Mouse (Mus musculus) MEL (cell line): ENCODE results near the gene Olfr51. TPM values are rescaled to one million over a fixed set of nuclear protein-coding genes. Genes with fewer than 3 reads are reported as not detected.

Source experiments
- DNase-seq: peaks from one replicate; pipeline ENCODE4 v3.0.0; 2011; ENCODE audit warnings: low read depth, low spot score
- H3K27ac ChIP-seq: 2 replicates; pipeline ENCODE4 v1.5.1; 2012; ENCODE audit warnings: low read depth, mild to moderate bottlenecking, control low read depth, low read length, moderate library complexity; ENCODE audit not compliant: control insufficient read depth
- H3K27me3 ChIP-seq, 2 experiments: fragments of 150-350 bp in 1 of 2; sonication (generic) in 1 of 2; 2 replicates each; pipeline ENCODE4 v1.6.1; 2012; ENCODE audit warnings: low read length in 2 of 2, mild to moderate bottlenecking in 2 of 2, improper control_type of control experiment in 1 of 2, moderate library complexity in 1 of 2; ENCODE audit not compliant: insufficient read depth in 2 of 2, control insufficient read depth in 1 of 2
- H3K36me3 ChIP-seq, 2 experiments: 2 replicates each; pipeline ENCODE4 v1.6.1; 2012 to 2014; ENCODE audit warnings: low read length in 2 of 2, improper control_type of control experiment in 1 of 2, inconsistent platforms in 1 of 2, mild to moderate bottlenecking in 1 of 2; ENCODE audit not compliant: insufficient read depth in 2 of 2, control insufficient read depth in 1 of 2
- H3K4me1 ChIP-seq, 2 experiments: fragments of 150-350 bp in 1 of 2; sonication (generic) in 1 of 2; 2 replicates each; pipeline ENCODE4 v1.6.1; 2012; ENCODE audit warnings: low read length in 2 of 2, improper control_type of control experiment in 1 of 2, mild to moderate bottlenecking in 1 of 2; ENCODE audit not compliant: insufficient read depth in 2 of 2, control insufficient read depth in 1 of 2
- H3K4me3 ChIP-seq, 2 experiments: fragments of 150-350 bp in 1 of 2; sonication (generic) in 1 of 2; 2 replicates each; pipeline ENCODE4 v1.5.1; 2012; ENCODE audit warnings: low read depth in 2 of 2, low read length in 2 of 2, mild to moderate bottlenecking in 2 of 2, moderate library complexity in 2 of 2, control low read depth in 1 of 2, improper control_type of control experiment in 1 of 2; ENCODE audit not compliant: control insufficient read depth in 1 of 2, insufficient read depth in 1 of 2
- H3K79me2 ChIP-seq: 2 replicates; pipeline ENCODE4 v1.6.1; 2012; ENCODE audit warnings: mild to moderate bottlenecking, low read length, moderate library complexity; ENCODE audit not compliant: control insufficient read depth, poor library complexity, insufficient read depth
- H3K9ac ChIP-seq: 2 replicates; pipeline ENCODE4 v1.6.1; 2012; ENCODE audit warnings: low read depth, mild to moderate bottlenecking, control low read depth, low read length, moderate library complexity; ENCODE audit not compliant: control insufficient read depth, poor library complexity, severe bottlenecking
- H3K9me3 ChIP-seq: fragments of 150-350 bp; sonication (generic); replicated peaks from 2 replicates; pipeline ENCODE4 v1.6.1; 2012; ENCODE audit warnings: mild to moderate bottlenecking, low read length, improper control_type of control experiment, moderate library complexity; ENCODE audit not compliant: insufficient read depth
- BHLHE40 ChIP-seq: IDR thresholded peaks from 2 replicates; pipeline ENCODE4 v1.6.1; 2012; ENCODE audit warnings: low read depth, mild to moderate bottlenecking, inconsistent platforms, low read length, improper control_type of control experiment, borderline replicate concordance
- CHD1 ChIP-seq: IDR thresholded peaks from 2 replicates; pipeline ENCODE4 v1.6.1; 2012; ENCODE audit warnings: low read depth, mild to moderate bottlenecking, inconsistent platforms, low read length, improper control_type of control experiment
- CHD2 ChIP-seq: IDR thresholded peaks from 2 replicates; pipeline ENCODE4 v1.6.1; 2011; ENCODE audit warnings: low read length, improper control_type of control experiment
- ELF1 ChIP-seq: IDR thresholded peaks from 2 replicates; pipeline ENCODE4 v1.6.1; 2014; ENCODE audit warnings: low read depth, mild to moderate bottlenecking, inconsistent platforms, low read length, improper control_type of control experiment, moderate library complexity
- ETS1 ChIP-seq: IDR thresholded peaks from 2 replicates; pipeline ENCODE4 v1.6.1; 2012; ENCODE audit warnings: low read depth, mild to moderate bottlenecking, inconsistent platforms, low read length, improper control_type of control experiment, moderate library complexity
- JUND ChIP-seq: IDR thresholded peaks from 2 replicates; pipeline ENCODE4 v1.6.1; 2011; ENCODE audit warnings: low read depth, mild to moderate bottlenecking, improper control_type of control experiment, low read length
- KAT2A ChIP-seq: conservative IDR thresholded peaks from 2 replicates; pipeline ENCODE4 v1.6.1; 2012; ENCODE audit warnings: low read depth, low read length, improper control_type of control experiment, inconsistent platforms
- MAFK ChIP-seq: IDR thresholded peaks from 2 replicates; pipeline ENCODE4 v1.6.1; 2011; ENCODE audit warnings: low read depth, mild to moderate bottlenecking, low read length, improper control_type of control experiment, borderline replicate concordance
- MXI1 ChIP-seq: IDR thresholded peaks from 2 replicates; pipeline ENCODE4 v1.6.1; 2011; ENCODE audit warnings: mild to moderate bottlenecking, low read depth, low read length, improper control_type of control experiment
- MYB ChIP-seq: IDR thresholded peaks from 2 replicates; pipeline ENCODE4 v1.6.1; 2011; ENCODE audit warnings: mild to moderate bottlenecking, low read depth, low read length, improper control_type of control experiment
- POLR2A ChIP-seq, 2 experiments: IDR thresholded peaks; 2 replicates each; pipeline ENCODE4 v1.6.1; 2011 to 2012; ENCODE audit warnings: low read length in 2 of 2, mild to moderate bottlenecking in 2 of 2, control low read depth in 1 of 2, improper control_type of control experiment in 1 of 2, low read depth in 1 of 2, moderate library complexity in 1 of 2; ENCODE audit not compliant: control insufficient read depth in 1 of 2, insufficient read depth in 1 of 2, poor library complexity in 1 of 2
- POLR2AphosphoS2 ChIP-seq: IDR thresholded peaks from 2 replicates; pipeline ENCODE4 v1.6.1; 2011; ENCODE audit warnings: low read length, improper control_type of control experiment
- RAD21 ChIP-seq: IDR thresholded peaks from 2 replicates; pipeline ENCODE4 v1.6.1; 2011; ENCODE audit warnings: mild to moderate bottlenecking, low read depth, low read length, improper control_type of control experiment
- RCOR1 ChIP-seq: IDR thresholded peaks from 2 replicates; pipeline ENCODE4 v1.6.1; 2012; ENCODE audit warnings: low read depth, mild to moderate bottlenecking, inconsistent platforms, low read length, improper control_type of control experiment
- SMC3 ChIP-seq: IDR thresholded peaks from 2 replicates; pipeline ENCODE4 v1.6.1; 2011; ENCODE audit warnings: low read depth, low read length, improper control_type of control experiment
- TBP ChIP-seq: IDR thresholded peaks from 2 replicates; pipeline ENCODE4 v1.8.0; 2011; ENCODE audit warnings: low read depth, low read length, improper control_type of control experiment
- TCF12 ChIP-seq: IDR thresholded peaks from 2 replicates; pipeline ENCODE4 v1.6.1; 2014; ENCODE audit warnings: low read depth, mild to moderate bottlenecking, inconsistent platforms, low read length, improper control_type of control experiment, moderate library complexity
- ZKSCAN1 ChIP-seq: IDR thresholded peaks from 2 replicates; pipeline ENCODE4 v1.6.1; 2012; ENCODE audit warnings: low read depth, mild to moderate bottlenecking, inconsistent platforms, low read length, improper control_type of control experiment, moderate library complexity
- ZNF384 ChIP-seq: IDR thresholded peaks from 2 replicates; pipeline ENCODE4 v1.6.1; 2012; ENCODE audit warnings: low read depth, mild to moderate bottlenecking, inconsistent platforms, low read length, improper control_type of control experiment
- polyA plus RNA-seq, 2 experiments: library from polyadenylated mRNA; stranded (reverse) in 1 of 2; unstranded in 1 of 2; fragments of >175 nt in 1 of 2; fragments of >200 nt in 1 of 2; gene quantifications; 2 replicates each; pipeline versions ENCODE4 v1.2.1 to v1.2.4; 2012; ENCODE audit warnings: low replicate concordance in 2 of 2, low read depth in 1 of 2; ENCODE audit not compliant: insufficient read length in 2 of 2, insufficient read depth in 1 of 2, missing spikeins in 1 of 2
- total RNA-seq: library from RNA; depleted of rRNA; stranded (reverse); fragments of 300-350 nt; gene quantifications from 2 replicates; pipeline ENCODE4 v1.2.3, GENCODE M21; 2012

Olfr51 gene
- total and polyA plus RNA-seq, 3 experiments, result not detected

- DNase-seq, result no peak
- H3K9ac ChIP-seq, result no peak within 1 kb of the TSS
- H3K79me2 ChIP-seq, result no peaks in the 10 kb centered on the region
- no peaks in the 10 kb centered on the region for H3K36me3 ChIP-seq
- no peak within 1 kb of the TSS for H3K4me3 ChIP-seq
- H3K4me1 ChIP-seq, result no peaks in the 10 kb centered on the region
- no peaks in the 10 kb centered on the region for H3K27me3 ChIP-seq
- TF ChIP-seq ELF1 (no peak), RAD21 (no peak), MAFK (no peak)
- H3K27ac ChIP-seq, result no peak within 1 kb of the TSS
- H3K9me3 ChIP-seq, result no peaks in the 10 kb centered on the region
Observed at GRCm38 (mm10) chr11:50966230-50966629, 37.2 kb upstream of the Olfr51 start, which contains the start of gene Olfr1378. Gene Olfr1378 (plus strand): TSS chr11:50966530.

- no peak overlapping the region for H3K9ac ChIP-seq
- H3K4me1 ChIP-seq, result no peaks in the 10 kb centered on the region
- no peaks in the 10 kb centered on the region for H3K9me3 ChIP-seq
- H3K36me3 ChIP-seq, result no peaks in the 10 kb centered on the region
- no peak overlapping the region for H3K27ac ChIP-seq
- no peaks in the 10 kb centered on the region for H3K79me2 ChIP-seq
- TF ChIP-seq CHD1, result no peak
- TF ChIP-seq SMC3, result 0 out of 2 replicates have a peak, but pooled peaks have one; percentile 4
- no peak for TF ChIP-seq MYB
- no peak for TF ChIP-seq RCOR1
- no peak overlapping the region for H3K4me3 ChIP-seq
- DNase-seq, result no peak
- no peaks in the 10 kb centered on the region for H3K27me3 ChIP-seq
Observed at GRCm38 (mm10) chr11:50977216-50977615, 26.2 kb upstream of the Olfr51 start.

GRCm38 (mm10) chr11:50981667-50982066 lies 21.7 kb upstream of the Olfr51 start, which contains the start of gene Olfr1377:
Gene Olfr1377 (plus strand): TSS chr11:50981967.
- no peak within 1 kb of the TSS for H3K4me3 ChIP-seq
- no peak for TF ChIP-seq ZKSCAN1
- TF ChIP-seq CHD2, result no peak
- no peak for TF ChIP-seq ZNF384
- TF ChIP-seq BHLHE40, result no peak
- no peak for TF ChIP-seq TCF12
- no peak for TF ChIP-seq RCOR1
- no peak for TF ChIP-seq POLR2AphosphoS2
- no peak for TF ChIP-seq MYB
- no peak for TF ChIP-seq KAT2A
- TF ChIP-seq TBP, result no peak
- no peak for TF ChIP-seq POLR2A (IDR thresholded peaks at IDR 0.05; ENCODE audit: control insufficient read depth in 1 of 2, insufficient read depth in 1 of 2, low read depth in 1 of 2, low read length in 2 of 2, poor library complexity in 1 of 2)
- TF ChIP-seq ETS1, result no peak
- TF ChIP-seq MXI1, result no peak
- no peak for TF ChIP-seq JUND
- TF ChIP-seq CHD1, result no peak
- DNase-seq, result no peak
- no peak within 1 kb of the TSS for H3K9ac ChIP-seq
- no peaks in the 10 kb centered on the region for H3K4me1 ChIP-seq
- H3K9me3 ChIP-seq, result no peaks in the 10 kb centered on the region
- no peak within 1 kb of the TSS for H3K27ac ChIP-seq
- H3K79me2 ChIP-seq, result no peaks in the 10 kb centered on the region
- no peaks in the 10 kb centered on the region for H3K36me3 ChIP-seq
- H3K27me3 ChIP-seq, result no peaks in the 10 kb centered on the region
